Mouse (Mus musculus): Measurements from ENCODE around the gene Map2k2.

DNA sequence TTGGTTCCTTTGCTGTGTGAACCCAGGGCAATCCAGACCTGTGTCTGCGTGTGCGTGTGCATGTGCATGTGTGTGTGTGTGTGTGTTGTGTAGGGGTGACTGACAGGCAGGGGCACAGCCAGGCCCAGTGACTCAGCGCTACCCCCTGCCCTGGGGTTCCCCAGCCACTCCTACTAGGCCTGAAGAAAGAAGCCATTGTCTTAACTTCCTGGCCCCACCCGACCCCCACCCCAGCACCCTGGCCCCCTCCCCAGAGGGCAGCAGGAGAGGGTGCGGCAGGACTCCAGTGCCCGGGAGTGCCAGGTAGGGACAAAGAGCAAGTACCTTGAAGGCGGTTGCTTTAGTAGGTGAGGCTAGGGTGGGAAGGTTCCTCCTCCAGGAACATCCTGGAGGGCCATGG is 40.1 kb downstream of the Map2k2 start:
- TF ChIP-seq CTCF (IDR thresholded peaks at IDR 0.05; ENCODE audit: borderline replicate concordance, insufficient read depth, low read length) (no peak), POLR2A (IDR thresholded peaks at IDR 0.05; ENCODE audit: low read depth, low read length) (no peak)
